Mouse (Mus musculus): ENCODE measurements around the gene Gm8978. TPM values are rescaled to one million over a fixed set of nuclear protein-coding genes. Genes with fewer than 3 reads are reported as not detected.
"Not testable (repeated sequence)": the region's sequence is repeated elsewhere in the genome, so short reads cannot be mapped to it uniquely, and the experiment has no call there.

The Gm8978 gene
- not detected in 2 replicates for polyA plus RNA-seq (2012)

GRCm38 (mm10) chr19:33625152-33625551 is at the start of gene Gm8978:
TSS of gene Gm8978 (minus strand) at chr19:33625252.
- H3K36me3 ChIP-seq (ENCODE audit: control insufficient read depth); H3K4me1 ChIP-seq (ENCODE audit: control insufficient read depth); H3K27me3 ChIP-seq (ENCODE audit: control insufficient read depth); H3K4me3 ChIP-seq (replicated peaks); H3K9me3 ChIP-seq (ENCODE audit: control insufficient read depth, low read length): not testable (repeated sequence)

- not testable (repeated sequence) for H3K27me3 ChIP-seq (ENCODE audit: control insufficient read depth); H3K4me1 ChIP-seq (ENCODE audit: control insufficient read depth); H3K36me3 ChIP-seq (ENCODE audit: control insufficient read depth); H3K9me3 ChIP-seq (ENCODE audit: control insufficient read depth, low read length)
- H3K4me3 ChIP-seq (replicated peaks), result peak overlapping the region; percentile 52
Measured at GRCm38 (mm10) chr19:33589626-33590302, 35.3 kb downstream of the Gm8978 start.

- H3K27me3 ChIP-seq (ENCODE audit: control insufficient read depth); H3K4me3 ChIP-seq (replicated peaks); H3K36me3 ChIP-seq (ENCODE audit: control insufficient read depth); H3K9me3 ChIP-seq (ENCODE audit: control insufficient read depth, low read length); H3K4me1 ChIP-seq (ENCODE audit: control insufficient read depth): not testable (repeated sequence)
Measured at GRCm38 (mm10) chr19:33568551-33568950, 56.5 kb downstream of the Gm8978 start.

Other genes starting within 250 kb of the Gm8978 start
- gene Rnls, start 233.0 kb downstream of the Gm8978 start, polyA plus RNA-seq (2012), result 0.03 TPM in 1 of 2 replicates, not detected in the other
- not detected in 2 replicates for gene Lipo4, start 107.5 kb downstream of the Gm8978 start, polyA plus RNA-seq (2012)
- gene Lipo2, start 126.1 kb upstream of the Gm8978 start, polyA plus RNA-seq (2012), result not detected in 2 replicates
- 0.01 and 0.02 TPM in 2 replicates for gene Lipo3, start 136.7 kb upstream of the Gm8978 start, polyA plus RNA-seq (2012)
- not detected in 2 replicates for gene Lipo1, start 162.2 kb upstream of the Gm8978 start, polyA plus RNA-seq (2012)

All from erythroblast, embryonic 14.5 days (primary cell).